Mouse (Mus musculus): ENCODE measurements around the gene Hsp90ab1. TPM values are rescaled to one million over a fixed set of nuclear protein-coding genes. Genes with fewer than 3 reads are reported as not detected.

Hsp90ab1 gene
- polyA plus RNA-seq, 1 experiment from 2014 or later: 1,628 TPM

GRCm38 (mm10) chr17:45553065-45553464 is 20.0 kb downstream of the Hsp90ab1 start:
- no peak overlapping the region for H3K4me2 ChIP-seq (ENCODE audit: low read length)
- DNase-seq (ENCODE audit: low spot score): no peak
- WGBS: 73% methylated on average over 3 of the region's 3 CpGs
- H3K4me1 ChIP-seq (replicated peaks; ENCODE audit: control insufficient read depth, insufficient read depth, low read length): peaks cover 13% of the 10 kb centered on the region; the same call in 1 of the 2 replicates
- ATAC-seq (replicated peaks; ENCODE audit: low FRiP score, low TSS enrichment, low read depth): no peak
- H3K4me3 ChIP-seq (ENCODE audit: low read depth, low read length): no peak overlapping the region
- H3K9me3 ChIP-seq (ENCODE audit: control insufficient read depth, low read length): no peaks in the 10 kb centered on the region
- H3K9ac ChIP-seq (ENCODE audit: low read length): no peak overlapping the region
- no peak overlapping the region for H3K27ac ChIP-seq (ENCODE audit: low read depth)
- no peaks in the 10 kb centered on the region for H3K36me3 ChIP-seq (ENCODE audit: control insufficient read depth, insufficient read depth, low read length)
- H3K27me3 ChIP-seq (replicated peaks; ENCODE audit: control insufficient read depth, insufficient read depth, low read length): peaks cover 17% of the 10 kb centered on the region; the same call in 1 of the 2 replicates

DNA sequence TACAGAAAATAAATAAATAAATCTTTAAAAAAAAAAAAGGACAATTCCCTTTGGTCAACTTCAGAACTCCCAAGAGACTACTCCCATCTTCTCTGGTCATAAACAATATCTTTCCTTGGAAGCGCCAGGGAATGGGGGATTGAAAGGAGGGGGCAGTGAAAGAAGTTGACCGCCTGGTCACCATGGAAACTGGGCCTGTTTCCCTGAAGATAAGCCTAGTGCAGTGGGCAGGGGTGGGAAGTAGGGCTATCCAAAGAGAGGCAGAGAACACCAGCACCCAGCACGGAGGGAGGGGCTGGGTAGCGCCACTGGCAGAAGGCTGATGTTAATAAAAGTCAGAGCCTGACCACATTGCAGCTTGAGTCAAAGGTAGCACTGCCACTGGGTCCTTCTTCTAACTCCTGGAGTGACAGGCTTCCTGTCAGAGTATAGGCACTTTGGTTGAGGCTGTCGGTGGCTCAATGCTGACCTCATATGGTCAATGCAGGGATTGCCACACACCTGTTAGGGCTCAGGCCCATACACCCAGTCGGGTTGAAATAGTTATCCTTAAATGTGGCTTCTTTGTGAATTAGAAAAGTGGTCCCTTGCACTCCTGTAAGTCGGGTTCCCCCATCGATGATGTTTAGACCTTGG is 21.1 kb downstream of the Hsp90ab1 start:
- 6% methylated on average over 8 of the region's 8 CpGs for WGBS
- no peaks in the 10 kb centered on the region for H3K9me3 ChIP-seq (ENCODE audit: control insufficient read depth, low read length)
- DNase-seq (ENCODE audit: low spot score) (peak; percentile 91), ATAC-seq (replicated peaks; ENCODE audit: low FRiP score, low TSS enrichment, low read depth) (no peak)
- no peaks in the 10 kb centered on the region for H3K36me3 ChIP-seq (ENCODE audit: control insufficient read depth, insufficient read depth, low read length)
- no peak overlapping the region for H3K4me3 ChIP-seq (ENCODE audit: low read depth, low read length)
- H3K27me3 ChIP-seq (replicated peaks; ENCODE audit: control insufficient read depth, insufficient read depth, low read length): peaks cover 23% of the 10 kb centered on the region
- no peak overlapping the region for H3K4me2 ChIP-seq (ENCODE audit: low read length)
- H3K27ac ChIP-seq (ENCODE audit: low read depth): no peak overlapping the region
- no peak overlapping the region for H3K9ac ChIP-seq (ENCODE audit: low read length)
- peaks cover 13% of the 10 kb centered on the region; the same call in 1 of the 2 replicates for H3K4me1 ChIP-seq (replicated peaks; ENCODE audit: control insufficient read depth, insufficient read depth, low read length)

DNA sequence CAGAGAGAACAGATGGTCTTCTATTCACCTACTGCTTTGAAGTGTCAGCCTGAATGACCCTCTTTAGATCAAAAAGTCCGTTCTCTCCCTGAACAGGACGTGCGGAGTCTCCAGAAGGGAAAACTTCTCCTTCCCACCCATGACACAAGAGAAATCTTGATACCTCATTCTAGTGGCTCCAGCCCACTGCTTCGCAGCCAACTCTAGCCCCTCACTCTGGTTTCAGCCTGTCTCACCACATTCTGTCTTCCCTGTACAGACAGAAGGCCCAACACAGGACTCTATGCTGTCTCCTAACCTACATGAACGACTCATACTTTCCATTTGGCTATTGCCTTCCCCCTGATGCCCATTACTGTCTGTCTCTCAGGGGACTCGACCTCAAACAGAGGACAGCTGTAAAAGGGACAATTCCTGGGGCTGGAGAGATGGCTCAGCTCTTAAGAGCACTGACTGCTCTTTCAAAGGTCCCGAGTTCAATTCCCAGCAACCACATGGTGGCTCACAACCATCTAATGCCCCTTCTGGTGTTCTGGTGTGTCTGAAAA is 21.7 kb downstream of the Hsp90ab1 start:
- Histone ChIP-seq H3K4me3 (ENCODE audit: low read depth, low read length) (no peak overlapping the region), H3K4me2 (ENCODE audit: low read length) (no peak overlapping the region), H3K36me3 (ENCODE audit: control insufficient read depth, insufficient read depth, low read length) (no peaks in the 10 kb centered on the region), H3K9me3 (ENCODE audit: control insufficient read depth, low read length) (no peaks in the 10 kb centered on the region), H3K27me3 (replicated peaks; ENCODE audit: control insufficient read depth, insufficient read depth, low read length) (peaks cover 27% of the 10 kb centered on the region), H3K4me1 (replicated peaks; ENCODE audit: control insufficient read depth, insufficient read depth, low read length) (peaks cover 13% of the 10 kb centered on the region; the same call in 1 of the 2 replicates), H3K9ac (ENCODE audit: low read length) (no peak overlapping the region), H3K27ac (ENCODE audit: low read depth) (no peak overlapping the region)
- ATAC-seq (replicated peaks; ENCODE audit: low FRiP score, low TSS enrichment, low read depth): no peak
- no peak for DNase-seq (ENCODE audit: low spot score)
- 52% methylated on average over 7 of the region's 7 CpGs for WGBS

GRCm38 (mm10) chr17:45550253-45550652 is 22.8 kb downstream of the Hsp90ab1 start:
- Histone ChIP-seq H3K9me3 (ENCODE audit: control insufficient read depth, low read length) (no peaks in the 10 kb centered on the region), H3K36me3 (ENCODE audit: control insufficient read depth, insufficient read depth, low read length) (no peaks in the 10 kb centered on the region), H3K27me3 (replicated peaks; ENCODE audit: control insufficient read depth, insufficient read depth, low read length) (peaks cover 35% of the 10 kb centered on the region), H3K27ac (ENCODE audit: low read depth) (no peak overlapping the region), H3K4me2 (ENCODE audit: low read length) (peak overlapping the region; percentile 91), H3K9ac (ENCODE audit: low read length) (no peak overlapping the region), H3K4me1 (replicated peaks; ENCODE audit: control insufficient read depth, insufficient read depth, low read length) (peaks cover 11% of the 10 kb centered on the region; the same call in 1 of the 2 replicates), H3K4me3 (ENCODE audit: low read depth, low read length) (no peak overlapping the region; the same call in 1 of the 2 replicates)
- DNase-seq (ENCODE audit: low spot score) (no peak), ATAC-seq (replicated peaks; ENCODE audit: low FRiP score, low TSS enrichment, low read depth) (no peak)
- 21% methylated on average over 5 of the region's 5 CpGs for WGBS

GRCm38 (mm10) chr17:45549617-45550181 is 23.4 kb downstream of the Hsp90ab1 start, which contains the start of gene Tmem151b:
Gene Tmem151b, minus strand, starts transcription at chr17:45549677.
- WGBS: 2% methylated on average over 11 of the region's 29 CpGs
- DNase-seq (ENCODE audit: low spot score) (peak; percentile 79), ATAC-seq (replicated peaks; ENCODE audit: low FRiP score, low TSS enrichment, low read depth) (peak; percentile 37; the same call in 1 of the 2 replicates)
- Histone ChIP-seq H3K4me3 (ENCODE audit: low read depth, low read length) (peak within 1 kb of the TSS; percentile 61), H3K9ac (ENCODE audit: low read length) (peak within 1 kb of the TSS; percentile 69), H3K36me3 (ENCODE audit: control insufficient read depth, insufficient read depth, low read length) (no peaks in the 10 kb centered on the region), H3K27me3 (replicated peaks; ENCODE audit: control insufficient read depth, insufficient read depth, low read length) (peaks cover 40% of the 10 kb centered on the region), H3K27ac (ENCODE audit: low read depth) (no peak within 1 kb of the TSS; the same call in 1 of the 2 replicates), H3K4me2 (ENCODE audit: low read length) (peak within 1 kb of the TSS; percentile 91), H3K9me3 (ENCODE audit: control insufficient read depth, low read length) (no peaks in the 10 kb centered on the region), H3K4me1 (replicated peaks; ENCODE audit: control insufficient read depth, insufficient read depth, low read length) (peaks cover 11% of the 10 kb centered on the region; the same call in 1 of the 2 replicates)

GRCm38 (mm10) chr17:45548541-45549512 is 24.2 kb downstream of the Hsp90ab1 start:
- Histone ChIP-seq H3K4me2 (ENCODE audit: low read length) (peak overlapping the region; percentile 91), H3K4me1 (replicated peaks; ENCODE audit: control insufficient read depth, insufficient read depth, low read length) (peaks cover 11% of the 10 kb centered on the region; the same call in 1 of the 2 replicates), H3K4me3 (ENCODE audit: low read depth, low read length) (peak overlapping the region; percentile 61), H3K27ac (ENCODE audit: low read depth) (no peak overlapping the region; the same call in 1 of the 2 replicates), H3K9me3 (ENCODE audit: control insufficient read depth, low read length) (no peaks in the 10 kb centered on the region), H3K36me3 (ENCODE audit: control insufficient read depth, insufficient read depth, low read length) (no peaks in the 10 kb centered on the region), H3K9ac (ENCODE audit: low read length) (peak overlapping the region; percentile 69), H3K27me3 (replicated peaks; ENCODE audit: control insufficient read depth, insufficient read depth, low read length) (peaks cover 49% of the 10 kb centered on the region)
- 5% methylated on average over 43 of the region's 68 CpGs for WGBS
- ATAC-seq (replicated peaks; ENCODE audit: low FRiP score, low TSS enrichment, low read depth) (peak; percentile 32), DNase-seq (ENCODE audit: low spot score) (peak; percentile 71)

GRCm38 (mm10) chr17:45547461-45548190 is 25.4 kb downstream of the Hsp90ab1 start:
- Histone ChIP-seq H3K27me3 (replicated peaks; ENCODE audit: control insufficient read depth, insufficient read depth, low read length) (peaks cover 58% of the 10 kb centered on the region), H3K4me1 (replicated peaks; ENCODE audit: control insufficient read depth, insufficient read depth, low read length) (peaks cover 11% of the 10 kb centered on the region; the same call in 1 of the 2 replicates), H3K4me3 (ENCODE audit: low read depth, low read length) (no peak overlapping the region), H3K36me3 (ENCODE audit: control insufficient read depth, insufficient read depth, low read length) (no peaks in the 10 kb centered on the region), H3K9me3 (ENCODE audit: control insufficient read depth, low read length) (no peaks in the 10 kb centered on the region), H3K4me2 (ENCODE audit: low read length) (no peak overlapping the region), H3K9ac (ENCODE audit: low read length) (no peak overlapping the region), H3K27ac (ENCODE audit: low read depth) (no peak overlapping the region)
- ATAC-seq (replicated peaks; ENCODE audit: low FRiP score, low TSS enrichment, low read depth) (no peak), DNase-seq (ENCODE audit: low spot score) (no peak)
- WGBS: 78% methylated on average over 5 of the region's 5 CpGs
